Mouse (Mus musculus) kidney, adult 2 months (tissue): ENCODE measurements at regions not wholly inside any gene's neighbourhood (a gene's known extent, or its start where the extent isn't known, plus 50 kb on each side); places are given as distances from the start of the nearest gene placed in this dataset.

Experiments
- DNase-seq: peaks from one replicate; pipeline ENCODE4 v3.0.0; 2021
- H3K27ac ChIP-seq: fragments of 200-500 bp; 2 replicates; pipeline ENCODE4 v1.5.1; 2012; ENCODE audit warnings: low read depth, low read length, control low read depth, inconsistent platforms; ENCODE audit not compliant: insufficient read depth
- H3K27me3 ChIP-seq: fragments of 200-500 bp; replicated peaks from 2 replicates; pipeline ENCODE4 v1.6.1; 2012; ENCODE audit warnings: mild to moderate bottlenecking, moderate library complexity, low read length, inconsistent platforms; ENCODE audit not compliant: control insufficient read depth, insufficient read depth
- H3K36me3 ChIP-seq: fragments of 200-500 bp; 2 replicates; pipeline ENCODE4 v1.6.1; 2012; ENCODE audit warnings: mild to moderate bottlenecking, moderate library complexity, low read length, inconsistent platforms; ENCODE audit not compliant: control insufficient read depth, insufficient read depth
- H3K4me1 ChIP-seq: fragments of 200-500 bp; 2 replicates; pipeline ENCODE4 v1.6.1; 2011; ENCODE audit warnings: low read length; ENCODE audit not compliant: control insufficient read depth, insufficient read depth
- H3K4me3 ChIP-seq: fragments of 200-500 bp; 2 replicates; pipeline ENCODE4 v1.5.1; 2011; ENCODE audit warnings: mild to moderate bottlenecking, low read depth, low read length, control low read depth; ENCODE audit not compliant: insufficient read depth
- CTCF ChIP-seq: fragments of 200-500 bp; conservative IDR thresholded peaks from 2 replicates; pipeline ENCODE4 v1.5.1; 2011; ENCODE audit warnings: low read depth, mild to moderate bottlenecking, control low read depth, low read length, moderate library complexity, mixed read lengths; ENCODE audit not compliant: insufficient read depth, insufficient read length
- POLR2A ChIP-seq: fragments of 200-500 bp; IDR thresholded peaks from one replicate; pipeline ENCODE4 v1.6.1; 2011; ENCODE audit warnings: low read depth, low read length, control low read depth
- WGBS: fragments of 180-500 bp; shearing (Covaris S2); methylation state at CpG from one replicate; pipeline ENCODE4 v1.1.7; 2018; 5-methylcytosine and 5-hydroxymethylcytosine counted together

DNA sequence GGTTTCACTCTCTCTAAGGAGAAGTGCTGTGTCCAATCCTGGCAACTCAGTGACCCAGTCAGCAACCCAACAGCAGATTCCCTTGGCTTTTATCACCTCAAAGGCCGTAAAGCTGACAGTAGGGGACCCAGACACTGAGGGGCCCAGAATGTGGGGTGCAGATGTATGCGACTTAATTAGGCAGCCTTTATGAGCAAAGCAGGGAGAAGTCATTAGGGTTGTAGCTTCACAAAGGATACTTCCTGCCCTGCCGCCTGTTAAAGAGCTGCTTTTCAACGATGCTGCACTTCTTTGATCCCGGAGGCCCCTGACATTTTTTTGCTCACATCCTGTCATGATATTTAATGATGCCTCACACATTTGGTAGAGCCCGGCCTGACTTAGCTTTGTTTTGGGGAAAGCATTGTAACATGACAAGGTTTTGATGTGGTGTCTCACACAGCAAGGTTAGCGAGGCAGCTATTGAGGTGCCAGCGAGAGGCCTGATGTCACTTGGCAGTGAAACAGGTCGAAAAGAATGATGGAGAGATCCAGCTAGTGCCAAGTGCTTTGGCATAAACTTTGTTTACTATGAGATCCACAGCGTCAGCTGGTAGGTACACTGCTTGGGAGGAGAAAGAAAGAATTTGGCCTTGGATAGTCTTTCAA, 240.2 kb downstream of the Slc4a3 start:
- Histone ChIP-seq H3K4me3 (no peak overlapping the region), H3K4me1 (no peaks in the 10 kb centered on the region), H3K27me3 (no peaks in the 10 kb centered on the region), H3K36me3 (no peaks in the 10 kb centered on the region), H3K27ac (no peak overlapping the region)
- DNase-seq, result no peak
- WGBS, result 33% methylated on average over 10 of the region's 10 CpGs
- TF ChIP-seq CTCF, result no peak
- no peak for TF ChIP-seq POLR2A

DNA sequence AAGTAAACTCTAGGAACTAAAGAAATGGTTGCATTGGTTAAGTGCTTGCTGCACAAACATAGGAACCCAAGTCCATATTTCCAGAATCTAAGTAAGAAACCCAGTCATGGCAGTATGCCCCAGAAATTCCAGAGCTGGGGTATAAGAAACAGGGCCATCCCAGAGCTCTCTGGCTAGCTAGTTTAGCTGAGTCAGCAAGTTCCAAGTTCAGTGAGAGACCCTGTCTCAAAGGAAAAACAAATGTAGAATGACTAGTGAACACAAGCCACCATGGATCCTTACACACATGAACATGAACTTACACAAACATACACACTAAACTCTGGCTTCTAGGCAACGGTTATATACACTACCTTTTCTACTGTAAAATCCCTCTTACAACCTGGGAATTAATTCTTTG, 245.4 kb downstream of the Slc4a3 start:
- no peaks in the 10 kb centered on the region for H3K27me3 ChIP-seq
- H3K36me3 ChIP-seq, result no peaks in the 10 kb centered on the region
- H3K4me3 ChIP-seq, result no peak overlapping the region
- WGBS, result 92% methylated on average over 1 of the region's 1 CpGs
- TF ChIP-seq POLR2A, result no peak
- no peak for TF ChIP-seq CTCF
- no peak overlapping the region for H3K27ac ChIP-seq
- no peak for DNase-seq
- H3K4me1 ChIP-seq, result no peaks in the 10 kb centered on the region

DNA sequence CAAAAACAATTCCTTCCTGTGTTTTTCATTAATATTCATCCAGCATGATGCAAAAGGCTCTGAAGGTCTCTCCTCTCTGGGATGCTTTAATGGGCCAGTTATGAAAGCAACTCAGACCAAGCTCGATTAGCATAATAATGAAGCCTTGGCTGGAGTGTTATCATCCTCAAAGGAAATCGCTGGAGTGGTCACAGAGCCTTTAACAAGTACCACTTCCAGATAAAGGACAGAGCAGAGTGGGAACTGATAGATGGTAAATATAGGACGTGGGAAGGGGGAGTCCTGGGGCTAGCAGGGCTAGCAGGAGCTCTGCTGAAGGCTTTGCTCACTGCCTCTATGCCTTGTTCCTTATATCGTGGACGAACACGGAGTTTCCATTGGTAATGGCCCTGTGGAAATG, 251.7 kb downstream of the Slc4a3 start:
- no peak for DNase-seq
- WGBS, result 74% methylated on average over 6 of the region's 6 CpGs

DNA sequence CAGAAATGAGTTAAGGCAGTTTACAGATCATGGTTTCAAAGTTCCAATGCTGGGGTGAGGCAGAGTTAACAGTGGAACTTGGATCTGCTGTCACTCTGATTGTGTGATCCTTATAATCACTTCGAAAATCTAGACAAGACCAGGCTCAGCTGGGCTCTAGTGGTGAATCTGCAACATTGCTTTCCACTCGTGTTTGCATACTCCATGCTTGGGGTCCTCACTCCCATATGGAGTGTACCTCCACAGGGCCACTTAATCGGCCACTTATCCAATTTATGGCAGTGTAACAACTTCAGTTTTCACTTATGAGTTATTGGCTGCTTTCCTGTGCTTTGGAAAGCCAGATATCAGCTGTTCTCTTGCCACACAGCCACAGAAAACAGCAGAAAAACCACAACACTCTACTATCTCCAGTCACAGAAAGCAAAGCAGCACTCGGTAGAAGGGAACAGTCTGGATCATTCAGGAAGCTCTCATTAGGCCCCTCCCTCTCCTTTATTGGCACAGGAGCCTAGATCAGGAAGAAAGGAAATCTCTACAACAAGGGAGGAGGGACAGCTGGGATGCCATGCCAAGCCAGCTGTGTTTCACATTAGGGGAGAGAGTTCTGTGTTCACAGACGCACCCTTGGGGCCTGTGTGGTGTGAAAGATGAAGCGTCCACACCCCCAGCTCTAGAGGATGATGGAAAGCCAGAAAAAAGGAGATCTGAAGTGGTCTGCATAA, 252.5 kb downstream of the Slc4a3 start:
- DNase-seq, result no peak
- TF ChIP-seq CTCF, result no peak
- no peak for TF ChIP-seq POLR2A
- Histone ChIP-seq H3K27ac (no peak overlapping the region), H3K4me1 (no peaks in the 10 kb centered on the region), H3K27me3 (no peaks in the 10 kb centered on the region), H3K4me3 (no peak overlapping the region), H3K36me3 (no peaks in the 10 kb centered on the region)
- WGBS, result 53% methylated on average over 6 of the region's 6 CpGs

More for the DNA sequence above, 251.7 kb downstream of the Slc4a3 start:
- TF ChIP-seq POLR2A, result no peak
- no peak for TF ChIP-seq CTCF
- no peak overlapping the region for H3K4me3 ChIP-seq
- H3K36me3 ChIP-seq, result no peaks in the 10 kb centered on the region
- no peaks in the 10 kb centered on the region for H3K4me1 ChIP-seq
- no peaks in the 10 kb centered on the region for H3K27me3 ChIP-seq
- no peak overlapping the region for H3K27ac ChIP-seq

DNA sequence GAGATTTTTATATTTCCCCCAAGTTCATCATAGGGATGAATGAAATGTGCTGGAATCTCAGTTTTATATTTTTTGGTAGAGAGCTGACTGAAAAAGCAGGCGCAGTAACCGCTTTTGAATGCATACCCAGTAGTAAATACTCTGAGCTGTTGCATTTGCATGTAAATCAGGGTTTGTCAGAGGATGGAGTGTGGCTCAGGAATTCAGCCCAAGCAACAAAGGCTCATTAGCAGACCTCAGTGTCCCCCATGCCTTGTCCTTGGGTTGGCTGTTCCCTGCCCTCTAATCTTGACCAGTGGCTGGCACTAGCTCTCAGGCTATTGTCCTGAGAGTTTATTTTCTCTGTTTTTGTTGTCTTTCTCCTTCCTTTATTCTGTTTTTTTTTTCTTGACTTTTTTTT, 258.4 kb downstream of the Slc4a3 start:
- 80% methylated on average over 2 of the region's 2 CpGs for WGBS
- no peak overlapping the region for H3K4me3 ChIP-seq
- no peak for DNase-seq
- H3K27ac ChIP-seq, result no peak overlapping the region
- H3K4me1 ChIP-seq, result no peaks in the 10 kb centered on the region
- no peaks in the 10 kb centered on the region for H3K27me3 ChIP-seq
- TF ChIP-seq CTCF, result no peak
- TF ChIP-seq POLR2A, result no peak
- no peaks in the 10 kb centered on the region for H3K36me3 ChIP-seq

DNA sequence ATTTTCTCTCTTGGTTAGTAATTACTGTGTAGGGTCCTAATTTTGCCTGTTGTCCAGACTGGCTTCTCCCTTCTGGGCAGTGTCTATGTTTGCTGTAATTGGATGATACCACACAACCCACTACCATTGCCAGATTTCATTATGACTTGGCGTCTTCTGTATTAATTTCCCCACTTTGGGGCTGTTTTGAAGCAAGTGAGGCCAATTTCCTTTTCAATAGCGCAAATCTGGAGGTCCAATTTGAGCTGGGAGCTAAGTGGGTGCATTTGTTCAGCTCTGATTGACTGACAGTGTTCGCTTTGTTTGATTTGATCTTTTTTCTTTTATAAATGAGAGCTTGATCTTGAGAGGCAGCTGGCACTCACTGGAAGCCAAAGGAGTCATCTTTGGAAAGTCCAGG, 266.4 kb downstream of the Slc4a3 start:
- no peaks in the 10 kb centered on the region for H3K27me3 ChIP-seq
- H3K4me3 ChIP-seq, result no peak overlapping the region
- H3K4me1 ChIP-seq, result no peaks in the 10 kb centered on the region
- DNase-seq, result no peak
- no peak overlapping the region for H3K27ac ChIP-seq
- 88% methylated on average over 3 of the region's 3 CpGs for WGBS
- no peak for TF ChIP-seq CTCF
- no peak for TF ChIP-seq POLR2A
- no peaks in the 10 kb centered on the region for H3K36me3 ChIP-seq

DNA sequence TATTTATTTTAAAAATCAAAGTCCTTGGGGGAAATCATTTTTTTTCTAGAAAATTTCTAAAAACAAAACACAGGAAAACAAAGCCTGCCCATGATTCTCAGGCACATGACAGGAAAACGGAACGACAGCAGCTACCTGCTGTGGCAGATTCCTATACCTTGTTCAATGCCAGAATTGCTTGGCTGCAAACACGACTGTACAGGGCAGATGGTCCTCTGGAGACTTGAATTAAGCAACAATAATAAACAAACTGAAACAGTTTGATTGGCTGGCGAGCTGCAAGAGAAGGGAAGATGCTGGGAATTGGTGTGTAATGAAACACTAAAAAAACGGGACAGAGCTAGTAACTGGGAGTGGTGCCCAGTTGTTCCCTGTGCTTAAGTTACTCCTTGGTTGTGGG, 280.1 kb downstream of the Slc4a3 start:
- no peak for DNase-seq
- WGBS, result 44% methylated on average over 5 of the region's 5 CpGs
- TF ChIP-seq POLR2A (no peak), CTCF (no peak)

More for the DNA sequence above, 280.1 kb downstream of the Slc4a3 start:
- Histone ChIP-seq H3K27ac (no peak overlapping the region), H3K27me3 (no peaks in the 10 kb centered on the region), H3K36me3 (no peaks in the 10 kb centered on the region), H3K4me3 (no peak overlapping the region), H3K4me1 (no peaks in the 10 kb centered on the region)
